Mouse (Mus musculus): Measurements from ENCODE around the gene Exosc2. TPM values are rescaled to one million over a fixed set of nuclear protein-coding genes. Genes with fewer than 3 reads are reported as not detected.

The Exosc2 gene
- polyA plus RNA-seq, 1 experiment from 2014 or later, result 73.7 TPM

DNA sequence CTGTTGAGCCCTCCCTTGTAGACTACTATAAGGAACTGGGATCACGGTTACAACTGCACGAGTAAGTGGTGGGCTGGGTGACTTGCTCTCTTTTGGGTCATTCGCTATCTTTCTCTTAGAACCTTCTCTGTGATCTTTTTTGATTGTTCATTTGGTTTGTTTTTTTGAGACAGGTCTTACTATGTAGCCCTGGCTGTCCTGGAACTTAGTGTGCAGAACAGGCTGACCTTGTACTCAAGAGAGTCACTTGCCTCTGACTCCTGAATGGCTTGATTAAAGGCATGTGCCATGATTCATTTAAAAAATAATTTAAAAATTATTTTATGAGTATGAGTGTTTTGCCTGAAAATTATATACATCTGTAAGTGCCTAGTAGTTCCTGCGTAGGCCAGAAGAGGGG is 44.3 kb downstream of the Exosc2 start:
- H3K27ac ChIP-seq, result no peak overlapping the region
- no peaks in the 10 kb centered on the region for H3K27me3 ChIP-seq
- no peaks in the 10 kb centered on the region for H3K9me3 ChIP-seq
- H3K4me3 ChIP-seq, result no peak overlapping the region
- no peaks in the 10 kb centered on the region for H3K4me1 ChIP-seq
- no peak overlapping the region for H3K9ac ChIP-seq
- no peak overlapping the region for H3K4me2 ChIP-seq (replicated peaks)
- 93% methylated on average over 4 of the region's 4 CpGs for WGBS
- peaks cover 5% of the 10 kb centered on the region for H3K36me3 ChIP-seq
- ATAC-seq (ENCODE audit: low FRiP score, low read depth), result no peak

DNA sequence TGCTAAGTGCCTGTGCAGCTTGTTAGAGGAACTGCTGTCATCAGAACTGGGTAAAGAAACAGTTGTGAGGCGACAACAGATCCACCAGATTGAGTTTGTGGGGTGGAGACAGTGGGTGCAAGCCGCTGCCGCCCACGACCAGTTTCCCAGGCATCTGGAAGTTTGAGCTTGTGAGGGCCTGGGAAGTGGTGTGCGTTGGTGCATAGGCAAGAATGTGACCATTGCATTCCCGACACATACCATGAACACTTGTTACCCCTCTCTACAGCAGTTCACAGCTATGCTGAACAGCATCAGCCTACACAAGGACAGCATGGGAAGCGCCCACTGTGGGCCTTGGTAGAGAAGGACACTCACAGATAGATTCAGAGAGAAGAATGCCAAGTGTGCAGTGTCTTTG is 45.5 kb downstream of the Exosc2 start:
- H3K27ac ChIP-seq, result no peak overlapping the region; the same call in 1 of the 2 replicates
- H3K4me3 ChIP-seq, result no peak overlapping the region
- peaks cover 5% of the 10 kb centered on the region for H3K36me3 ChIP-seq
- ATAC-seq (ENCODE audit: low FRiP score, low read depth), result no peak
- WGBS, result 87% methylated on average over 7 of the region's 7 CpGs
- no peaks in the 10 kb centered on the region for H3K9me3 ChIP-seq
- H3K9ac ChIP-seq, result no peak overlapping the region
- H3K4me2 ChIP-seq (replicated peaks), result no peak overlapping the region
- no peaks in the 10 kb centered on the region for H3K27me3 ChIP-seq
- H3K4me1 ChIP-seq, result no peaks in the 10 kb centered on the region

DNA sequence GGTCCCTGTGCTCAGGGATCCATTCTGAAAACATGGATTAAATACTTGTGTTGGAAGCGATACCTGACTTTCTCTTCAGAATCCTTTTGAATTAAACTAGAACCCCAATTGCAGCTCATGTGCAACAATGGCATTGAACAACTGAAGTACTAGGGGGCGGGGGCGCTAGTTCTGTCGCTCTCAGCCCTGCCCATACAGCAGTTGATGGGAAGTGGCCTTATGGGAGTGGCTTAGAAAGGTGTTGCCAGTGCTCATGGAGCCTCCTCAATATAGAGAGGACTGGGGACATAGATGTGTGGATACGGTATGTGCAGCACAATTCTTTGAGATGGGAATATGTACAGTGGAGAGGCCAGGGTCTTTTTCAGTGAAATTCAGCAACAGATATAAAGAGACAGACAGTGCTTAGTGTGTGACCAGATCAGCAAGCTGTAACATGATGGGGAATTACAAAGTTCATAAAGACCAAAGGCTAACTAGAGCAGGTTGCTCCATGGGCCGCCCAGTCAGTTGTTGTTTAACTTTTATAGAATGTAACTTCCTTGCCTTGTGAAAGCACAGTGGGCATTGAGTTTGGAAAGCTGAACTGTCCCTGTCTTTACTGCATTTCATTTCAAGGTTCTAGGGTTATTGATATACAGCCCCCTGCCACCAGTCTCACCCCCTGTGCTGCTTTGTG is 48.8 kb downstream of the Exosc2 start:
- H3K9me3 ChIP-seq, result no peaks in the 10 kb centered on the region
- H3K27me3 ChIP-seq, result no peaks in the 10 kb centered on the region
- H3K27ac ChIP-seq, result no peak overlapping the region
- ATAC-seq (ENCODE audit: low FRiP score, low read depth), result no peak
- H3K4me3 ChIP-seq, result no peak overlapping the region
- H3K36me3 ChIP-seq, result no peaks in the 10 kb centered on the region; the same call in 1 of the 2 replicates
- H3K4me2 ChIP-seq (replicated peaks), result no peak overlapping the region
- WGBS, result 82% methylated on average over 6 of the region's 6 CpGs
- H3K4me1 ChIP-seq, result 0 out of 2 replicates have a peak, but pooled peaks cover 2% of the 10 kb centered on the region
- H3K9ac ChIP-seq, result no peak overlapping the region

- H3K27ac ChIP-seq, result no peak overlapping the region
- H3K4me2 ChIP-seq (replicated peaks), result no peak overlapping the region
- H3K36me3 ChIP-seq, result no peaks in the 10 kb centered on the region
- 73% methylated on average over 2 of the region's 2 CpGs for WGBS
- no peak for ATAC-seq (ENCODE audit: low FRiP score, low read depth)
- H3K4me3 ChIP-seq, result no peak overlapping the region
- no peaks in the 10 kb centered on the region for H3K9me3 ChIP-seq
- 0 out of 2 replicates have a peak, but pooled peaks cover 2% of the 10 kb centered on the region for H3K4me1 ChIP-seq
- H3K9ac ChIP-seq, result no peak overlapping the region
- H3K27me3 ChIP-seq, result no peaks in the 10 kb centered on the region
Observed at GRCm38 (mm10) chr2:31719944-31720343, 49.4 kb downstream of the Exosc2 start.

DNA sequence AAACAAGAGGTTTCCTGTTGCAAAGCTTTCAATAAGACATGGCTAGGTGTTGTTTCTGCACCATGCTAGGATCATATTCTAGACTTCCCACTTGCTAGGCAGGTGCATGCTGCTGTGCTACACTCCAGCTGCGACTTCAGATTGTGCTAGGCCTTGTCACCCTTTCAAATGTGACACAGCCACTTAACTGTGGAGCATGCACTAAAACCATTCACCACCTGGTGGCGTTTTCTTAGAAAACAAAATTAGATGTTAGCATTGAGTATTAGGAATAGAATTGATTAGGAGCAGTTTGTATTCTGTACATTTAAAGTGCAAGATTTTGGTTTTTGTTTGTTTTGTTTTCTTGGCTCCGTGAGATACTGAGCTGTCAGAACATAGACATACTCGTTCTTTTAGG is 50.3 kb downstream of the Exosc2 start:
- no peak overlapping the region for H3K9ac ChIP-seq
- no peaks in the 10 kb centered on the region for H3K27me3 ChIP-seq
- no peaks in the 10 kb centered on the region for H3K9me3 ChIP-seq
- no peak overlapping the region for H3K4me3 ChIP-seq
- H3K4me2 ChIP-seq (replicated peaks), result no peak overlapping the region
- H3K4me1 ChIP-seq, result 0 out of 2 replicates have a peak, but pooled peaks cover 2% of the 10 kb centered on the region
- H3K27ac ChIP-seq, result no peak overlapping the region
- no peaks in the 10 kb centered on the region for H3K36me3 ChIP-seq
- no peak for ATAC-seq (ENCODE audit: low FRiP score, low read depth)
- WGBS, result 67% methylated on average over 4 of the region's 4 CpGs

GRCm38 (mm10) chr2:31724730-31725490 is 54.4 kb downstream of the Exosc2 start:
- no peak overlapping the region for H3K4me3 ChIP-seq
- H3K27ac ChIP-seq, result no peak overlapping the region
- ATAC-seq (ENCODE audit: low FRiP score, low read depth), result no peak
- H3K9me3 ChIP-seq, result no peaks in the 10 kb centered on the region
- H3K9ac ChIP-seq, result no peak overlapping the region
- 0 out of 2 replicates have a peak, but pooled peaks cover 2% of the 10 kb centered on the region for H3K4me1 ChIP-seq
- H3K27me3 ChIP-seq, result no peaks in the 10 kb centered on the region
- H3K36me3 ChIP-seq, result no peaks in the 10 kb centered on the region
- H3K4me2 ChIP-seq (replicated peaks), result no peak overlapping the region
- 93% methylated on average over 7 of the region's 7 CpGs for WGBS

- H3K9ac ChIP-seq, result no peak overlapping the region
- 84% methylated on average over 9 of the region's 9 CpGs for WGBS
- no peaks in the 10 kb centered on the region for H3K27me3 ChIP-seq
- no peak for ATAC-seq (ENCODE audit: low FRiP score, low read depth)
- H3K27ac ChIP-seq, result no peak overlapping the region
- no peaks in the 10 kb centered on the region for H3K9me3 ChIP-seq
- no peaks in the 10 kb centered on the region for H3K36me3 ChIP-seq
- H3K4me3 ChIP-seq, result no peak overlapping the region
- H3K4me2 ChIP-seq (replicated peaks), result no peak overlapping the region
- H3K4me1 ChIP-seq, result 0 out of 2 replicates have a peak, but pooled peaks cover 2% of the 10 kb centered on the region
Observed at GRCm38 (mm10) chr2:31727576-31728277, 57.2 kb downstream of the Exosc2 start.

GRCm38 (mm10) chr2:31730640-31731039 is 60.1 kb downstream of the Exosc2 start:
- Histone ChIP-seq H3K9me3 (no peaks in the 10 kb centered on the region), H3K27ac (no peak overlapping the region), H3K27me3 (no peaks in the 10 kb centered on the region), H3K4me3 (no peak overlapping the region), H3K4me2 (replicated peaks) (no peak overlapping the region), H3K36me3 (no peaks in the 10 kb centered on the region), H3K4me1 (0 out of 2 replicates have a peak, but pooled peaks cover 3% of the 10 kb centered on the region), H3K9ac (no peak overlapping the region)
- WGBS, result 86% methylated on average over 5 of the region's 5 CpGs
- ATAC-seq (ENCODE audit: low FRiP score, low read depth), result no peak

Other genes with a start within 250 kb of the Exosc2 start
- gene Ass1, start 200.5 kb upstream of the Exosc2 start, polyA plus RNA-seq (2015; fragmentation: Nextera tagmentation; extraction: Ambion mirVana), result 9.7 and 10.9 TPM in 2 replicates
- gene Fubp3, start 98.1 kb upstream of the Exosc2 start, polyA plus RNA-seq (2015; fragmentation: Nextera tagmentation; extraction: Ambion mirVana), result 89.3 and 91.1 TPM in 2 replicates
- not detected in 2 replicates for gene Prdm12, start 30.7 kb upstream of the Exosc2 start, polyA plus RNA-seq (2015; fragmentation: Nextera tagmentation; extraction: Ambion mirVana)
- gene Abl1, start 17.7 kb downstream of the Exosc2 start, polyA plus RNA-seq (2015; fragmentation: Nextera tagmentation; extraction: Ambion mirVana), result 52.4 and 55.9 TPM in 2 replicates
- 0.14 and 0.23 TPM in 2 replicates for gene Qrfp, start 139.9 kb downstream of the Exosc2 start, polyA plus RNA-seq (2015; fragmentation: Nextera tagmentation; extraction: Ambion mirVana)
- gene Fibcd1, start 175.3 kb downstream of the Exosc2 start, polyA plus RNA-seq (2015; fragmentation: Nextera tagmentation; extraction: Ambion mirVana), result 0.24 and 0.25 TPM in 2 replicates
- 0.28 and 0.34 TPM in 2 replicates for gene Lamc3, start 216.6 kb downstream of the Exosc2 start, polyA plus RNA-seq (2015; fragmentation: Nextera tagmentation; extraction: Ambion mirVana)

Measured in limb, embryonic 13.5 days (tissue).